Mouse (Mus musculus) myocyte (in vitro differentiated cells): ENCODE measurements around the gene Cpn1.

Experiments used
- E2F4 ChIP-seq: IDR thresholded peaks from one replicate; pipeline ENCODE4 v1.6.1; 2011; ENCODE audit warnings: mild to moderate bottlenecking, control low read depth, moderate library complexity; ENCODE audit not compliant: insufficient read depth
- MAX ChIP-seq: IDR thresholded peaks from one replicate; pipeline ENCODE4 v1.6.1; 2011; ENCODE audit warnings: low read depth, mild to moderate bottlenecking, control low read depth

DNA sequence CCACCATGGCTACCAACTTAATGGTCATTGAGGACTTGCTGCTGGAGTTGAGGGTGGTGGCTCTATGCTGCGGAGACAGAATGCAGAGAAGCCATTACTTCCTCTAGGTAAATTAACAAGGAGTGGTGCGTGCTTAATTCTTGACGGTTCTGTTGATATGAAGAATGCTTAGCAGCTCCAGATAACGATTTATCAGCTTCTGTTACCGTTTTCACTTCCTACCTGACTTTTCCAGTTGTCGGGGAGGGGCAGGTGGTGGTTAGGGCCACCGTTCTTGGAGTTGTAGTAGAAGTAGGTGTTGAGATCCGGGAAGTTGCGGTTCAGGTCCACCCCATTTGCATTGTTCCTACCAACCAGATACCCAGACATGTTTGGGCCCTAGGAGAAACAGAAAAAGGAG is 12.6 kb downstream of the Cpn1 start:
- TF ChIP-seq MAX (no peak), E2F4 (no peak)
